Mouse (Mus musculus) heart, adult 8-10 months (tissue): ENCODE results near the gene Fbxo24. TPM values are rescaled to one million over a fixed set of nuclear protein-coding genes. Genes with fewer than 3 reads are reported as not detected.

Experiments used
- DNase-seq: peaks from one replicate; pipeline ENCODE4 v3.0.0; 2022; ENCODE audit warnings: low spot score
- total RNA-seq, 4 experiments: library from RNA; stranded (reverse); gene quantifications; 2 replicates each; pipeline ENCODE4 v1.2.4; 2022

Gene Fbxo24
- total RNA-seq, 4 experiments from 2014 or later: 0.19 to 0.29 (median 0.23) TPM

DNA sequence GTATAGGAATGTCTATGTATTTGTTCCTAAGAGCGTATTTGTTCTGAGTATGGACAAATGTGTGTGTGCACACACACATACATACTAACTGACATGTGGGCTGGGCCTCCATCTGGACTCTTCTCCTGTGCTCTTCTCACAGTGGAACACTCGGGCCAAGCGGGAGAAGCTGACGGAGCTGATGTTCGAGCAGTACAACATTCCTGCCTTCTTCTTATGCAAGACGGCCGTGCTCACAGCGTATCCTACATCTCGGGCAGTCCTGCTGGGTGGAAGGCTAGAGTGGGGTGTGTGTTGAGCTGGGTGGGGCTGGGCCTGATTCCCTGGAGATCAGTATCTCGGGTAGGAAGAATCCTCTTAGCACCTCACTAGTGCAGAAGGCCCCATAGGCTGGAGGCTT, 65.8 kb downstream of the Fbxo24 start:
- DNase-seq: no peak

Other genes starting within 250 kb of the Fbxo24 start
- gene Zan, start 151.9 kb downstream of the Fbxo24 start, total RNA-seq: not detected
- gene Pop7, start 126.5 kb downstream of the Fbxo24 start, total RNA-seq: 10 to 100 TPM; 15.0 to 18.3 (median 16.2) TPM
- 10 to 100 TPM; 25.5 to 37.3 (median 27.2) TPM for gene Gigyf1, start 110.5 kb downstream of the Fbxo24 start, total RNA-seq
- not detected for gene Epo, start 95.8 kb downstream of the Fbxo24 start, total RNA-seq
- gene Gnb2, start 95.5 kb downstream of the Fbxo24 start, total RNA-seq: 100 to 1,000 TPM; 243 to 256 (median 246) TPM
- gene Actl6b, start 75.5 kb downstream of the Fbxo24 start, total RNA-seq: not detected
- gene Tfr2, start 59.2 kb downstream of the Fbxo24 start, total RNA-seq: under 1 TPM in 1 of 4 experiments, not detected in 3; 0.09 TPM
- 10 to 100 TPM in 3 of 4 experiments, 1 to 10 TPM in 1; 9.0 to 17.6 (median 14.4) TPM for gene Mospd3, start 27.9 kb downstream of the Fbxo24 start, total RNA-seq
- gene Pcolce, start 15.2 kb downstream of the Fbxo24 start, total RNA-seq: 10 to 100 TPM; 38.9 to 46.0 (median 42.2) TPM
- 10 to 100 TPM; 13.1 to 17.8 (median 17.1) TPM for gene Lrch4, start 119 bp upstream of the Fbxo24 start, total RNA-seq
- 1 to 10 TPM; 2.3 to 4.2 (median 2.7) TPM for gene Gm20605, start 173 bp upstream of the Fbxo24 start, total RNA-seq
- 1 to 10 TPM; 1.6 to 4.0 (median 2.8) TPM for gene Sap25, start 12.3 kb upstream of the Fbxo24 start, total RNA-seq
- gene Irs3, start 16.7 kb upstream of the Fbxo24 start, total RNA-seq: under 1 TPM; 0.30 to 0.94 (median 0.56) TPM
- 10 to 100 TPM; 13.1 to 23.0 (median 15.4) TPM for gene Agfg2, start 55.7 kb upstream of the Fbxo24 start, total RNA-seq
- under 1 TPM; 0.35 to 0.89 (median 0.81) TPM for gene Nyap1, start 112.6 kb upstream of the Fbxo24 start, total RNA-seq
- gene Tsc22d4, start 116.7 kb upstream of the Fbxo24 start, total RNA-seq: 100 to 1,000 TPM; 237 to 281 (median 242) TPM
- gene Ppp1r35, start 149.8 kb upstream of the Fbxo24 start, total RNA-seq: 10 to 100 TPM in 1 of 4 experiments, 1 to 10 TPM in 3; 7.9 to 12.7 (median 8.6) TPM
- gene Mepce, start 158.7 kb upstream of the Fbxo24 start, total RNA-seq: 10 to 100 TPM; 28.9 to 34.2 (median 31.4) TPM
- under 1 TPM; 0.31 to 0.57 (median 0.54) TPM for gene Zcwpw1, start 158.8 kb upstream of the Fbxo24 start, total RNA-seq
- 1 to 10 TPM in 3 of 4 experiments, under 1 TPM in 1; 0.87 to 4.1 (median 2.1) TPM for gene Pilra, start 207.3 kb upstream of the Fbxo24 start, total RNA-seq
- gene Pilrb1, start 229.1 kb upstream of the Fbxo24 start, total RNA-seq: 1 to 10 TPM in 2 of 4 experiments, under 1 TPM in 2; 0.44 to 2.8 (median 1.1) TPM
- 1 to 10 TPM in 1 of 4 experiments, under 1 TPM in 2, not detected in 1; 0.65 to 5.4 (median 0.75) TPM for gene Pilrb2, start 242.8 kb upstream of the Fbxo24 start, total RNA-seq